Mouse (Mus musculus) lung, adult 2 months (tissue): ENCODE data around the gene Sorbs1.

Source experiments
- CTCF ChIP-seq: fragments of 200-500 bp; IDR thresholded peaks from 2 replicates; pipeline ENCODE4 v1.5.1; 2011; ENCODE audit warnings: mild to moderate bottlenecking, low read length, control low read depth; ENCODE audit not compliant: insufficient read depth
- POLR2A ChIP-seq: fragments of 200-500 bp; IDR thresholded peaks from 2 replicates; pipeline ENCODE4 v1.6.1; 2011; ENCODE audit warnings: low read depth, mild to moderate bottlenecking, control low read depth, low read length, borderline replicate concordance; ENCODE audit errors: extremely low read depth

GRCm38 (mm10) chr19:40383931-40384330, 129.6 kb downstream of the Sorbs1 start:
- TF ChIP-seq POLR2A (no peak), CTCF (peak; percentile 23; the same call in 1 of the 2 replicates)
